Mouse (Mus musculus): ENCODE results near the gene Prpf31. TPM values are rescaled to one million over a fixed set of nuclear protein-coding genes. Genes with fewer than 3 reads are reported as not detected.

Prpf31 gene
- polyA plus RNA-seq, 1 experiment from 2014 or later: 124 TPM

DNA sequence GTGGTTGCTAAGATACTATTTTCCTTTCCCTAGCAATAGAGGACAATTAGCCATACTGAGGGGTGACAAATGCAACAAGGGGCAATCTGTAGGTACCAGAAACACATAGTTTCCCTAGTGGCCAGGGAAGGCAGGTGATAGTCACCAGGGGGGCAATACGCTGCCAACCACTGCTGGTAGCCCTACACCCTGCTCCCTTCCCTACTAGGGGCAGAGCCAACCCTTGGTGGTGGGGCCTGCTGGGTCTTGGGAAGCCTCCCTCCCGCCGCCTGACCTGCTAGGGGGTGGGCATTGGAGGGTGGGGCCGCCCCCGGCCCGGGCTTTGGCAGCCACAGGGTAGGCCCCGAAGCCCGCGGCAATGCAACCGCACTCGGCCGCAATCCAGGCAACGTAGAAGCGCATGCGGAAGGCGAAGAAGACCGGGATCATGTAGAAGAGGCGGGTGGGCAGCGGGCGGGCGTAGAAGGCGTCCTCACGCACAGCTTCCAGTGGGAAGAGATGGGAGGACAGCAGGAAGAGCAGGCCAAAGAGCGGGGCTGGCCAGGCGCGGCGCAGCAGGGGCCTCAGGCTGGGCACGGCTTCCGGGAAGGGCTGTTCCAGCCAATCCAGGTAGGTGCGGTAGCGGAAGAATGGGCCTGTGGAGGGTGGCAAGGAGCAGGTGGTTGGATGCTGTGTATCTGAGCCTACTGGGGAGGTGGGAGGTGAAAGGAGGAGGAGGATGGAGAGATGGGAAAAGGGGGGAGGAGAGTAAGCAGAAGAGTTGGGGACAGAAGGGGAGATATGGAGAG, 55.8 kb downstream of the Prpf31 start:
- Histone ChIP-seq H3K4me2 (replicated peaks; ENCODE audit: low read depth, low read length) (no peak overlapping the region; the same call in 1 of the 2 replicates), H3K9ac (ENCODE audit: low read depth, low read length) (no peak overlapping the region), H3K4me1 (replicated peaks; ENCODE audit: control insufficient read depth, insufficient read depth, low read length) (no peaks in the 10 kb centered on the region), H3K4me3 (ENCODE audit: low read depth, low read length) (no peak overlapping the region), H3K36me3 (ENCODE audit: control insufficient read depth, insufficient read depth, low read length) (0 out of 2 replicates have a peak, but pooled peaks cover 3% of the 10 kb centered on the region), H3K27me3 (ENCODE audit: control insufficient read depth, insufficient read depth, low read length) (no peaks in the 10 kb centered on the region), H3K9me3 (ENCODE audit: control insufficient read depth, low read length) (no peaks in the 10 kb centered on the region), H3K27ac (ENCODE audit: low read depth, low read length) (no peak overlapping the region)
- DNase-seq (ENCODE audit: low spot score) (no peak), ATAC-seq (ENCODE audit: low FRiP score) (no peak)
- 80% methylated on average over 31 of the region's 31 CpGs for WGBS

DNA sequence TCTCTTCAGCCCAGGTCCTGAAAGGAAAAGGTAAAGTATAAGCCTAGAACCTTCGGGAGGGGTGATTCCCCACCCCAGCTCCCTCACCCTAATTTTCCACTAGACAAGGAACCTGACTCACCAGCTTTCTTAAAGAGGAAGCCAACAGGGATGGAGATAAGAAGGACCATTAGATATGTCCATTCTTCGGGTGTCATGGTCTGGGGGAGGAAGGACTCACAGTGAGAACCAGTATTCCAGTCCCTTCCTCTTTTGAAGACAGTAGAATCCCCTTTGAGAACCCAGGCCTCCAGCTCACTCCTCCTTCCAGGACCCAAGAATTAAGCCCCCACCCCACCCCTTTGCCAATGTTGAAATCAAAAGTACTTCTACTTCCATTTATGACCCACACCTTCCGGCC, 62.1 kb downstream of the Prpf31 start:
- Histone ChIP-seq H3K27me3 (ENCODE audit: control insufficient read depth, insufficient read depth, low read length) (no peaks in the 10 kb centered on the region), H3K9me3 (ENCODE audit: control insufficient read depth, low read length) (no peaks in the 10 kb centered on the region), H3K4me3 (ENCODE audit: low read depth, low read length) (peak overlapping the region; percentile 68), H3K36me3 (ENCODE audit: control insufficient read depth, insufficient read depth, low read length) (no peaks in the 10 kb centered on the region), H3K4me2 (replicated peaks; ENCODE audit: low read depth, low read length) (peak overlapping the region; percentile 83), H3K27ac (ENCODE audit: low read depth, low read length) (no peak overlapping the region), H3K9ac (ENCODE audit: low read depth, low read length) (peak overlapping the region; percentile 80), H3K4me1 (replicated peaks; ENCODE audit: control insufficient read depth, insufficient read depth, low read length) (peaks cover 4% of the 10 kb centered on the region; the same call in 1 of the 2 replicates)
- whole genome bisulfite sequencing: 39% methylated on average over 3 of the region's 3 CpGs
- DNase-seq (ENCODE audit: low spot score) (no peak), ATAC-seq (ENCODE audit: low FRiP score) (no peak)

Other genes starting within 250 kb of the Prpf31 start
- 5.1 and 7.0 TPM in 2 replicates for gene Cacng8, start 239.3 kb upstream of the Prpf31 start, polyA plus RNA-seq (2014; fragmentation: Nextera tagmentation; extraction: Ambion mirVana)
- 0.08 and 0.45 TPM in 2 replicates for gene Cacng6, start 205.8 kb upstream of the Prpf31 start, polyA plus RNA-seq (2014; fragmentation: Nextera tagmentation; extraction: Ambion mirVana)
- not detected in 2 replicates for gene Tarm1, start 127.4 kb upstream of the Prpf31 start, polyA plus RNA-seq (2014; fragmentation: Nextera tagmentation; extraction: Ambion mirVana)
- gene Oscar, start 13.8 kb upstream of the Prpf31 start, polyA plus RNA-seq (2014; fragmentation: Nextera tagmentation; extraction: Ambion mirVana): 0.18 and 0.31 TPM in 2 replicates
- 343 and 344 TPM in 2 replicates for gene Ndufa3, start 12.6 kb upstream of the Prpf31 start, polyA plus RNA-seq (2014; fragmentation: Nextera tagmentation; extraction: Ambion mirVana)
- gene Tfpt, start 56 bp upstream of the Prpf31 start, polyA plus RNA-seq (2014; fragmentation: Nextera tagmentation; extraction: Ambion mirVana): 28.5 and 28.9 TPM in 2 replicates
- gene Cnot3, start 15.3 kb downstream of the Prpf31 start, polyA plus RNA-seq (2014; fragmentation: Nextera tagmentation; extraction: Ambion mirVana): 50.9 and 58.3 TPM in 2 replicates
- 16.4 and 20.9 TPM in 2 replicates for gene Leng1, start 35.9 kb downstream of the Prpf31 start, polyA plus RNA-seq (2014; fragmentation: Nextera tagmentation; extraction: Ambion mirVana)
- gene Tmc4, start 47.6 kb downstream of the Prpf31 start, polyA plus RNA-seq (2014; fragmentation: Nextera tagmentation; extraction: Ambion mirVana): 3.0 and 4.4 TPM in 2 replicates
- 204 and 207 TPM in 2 replicates for gene Tsen34, start 62.9 kb downstream of the Prpf31 start, polyA plus RNA-seq (2014; fragmentation: Nextera tagmentation; extraction: Ambion mirVana)
- gene Mboat7, start 63.5 kb downstream of the Prpf31 start, polyA plus RNA-seq (2014; fragmentation: Nextera tagmentation; extraction: Ambion mirVana): 22.2 and 25.1 TPM in 2 replicates
- gene Rps9, start 74.0 kb downstream of the Prpf31 start, polyA plus RNA-seq (2014; fragmentation: Nextera tagmentation; extraction: Ambion mirVana): 1,221 and 1,232 TPM in 2 replicates
- 0.08 TPM in 1 of 2 replicates, not detected in the other for gene Pirb, start 90.4 kb downstream of the Prpf31 start, polyA plus RNA-seq (2014; fragmentation: Nextera tagmentation; extraction: Ambion mirVana)
- gene Gm15448, start 195.7 kb downstream of the Prpf31 start, polyA plus RNA-seq (2014; fragmentation: Nextera tagmentation; extraction: Ambion mirVana): not detected in 2 replicates
- gene Pira2, start 215.1 kb downstream of the Prpf31 start, polyA plus RNA-seq (2014; fragmentation: Nextera tagmentation; extraction: Ambion mirVana): 0.10 TPM in 1 of 2 replicates, not detected in the other